Mouse (Mus musculus): ENCODE data around the gene Scgn. TPM values are rescaled to one million over a fixed set of nuclear protein-coding genes. Genes with fewer than 3 reads are reported as not detected.
A peak's percentile ranks its signal among the peaks of the same experiment; 100 is the strongest.

Scgn gene
- total and polyA plus RNA-seq, 2 experiments from 2014 or later, result 0.82 to 2.0 TPM

DNA sequence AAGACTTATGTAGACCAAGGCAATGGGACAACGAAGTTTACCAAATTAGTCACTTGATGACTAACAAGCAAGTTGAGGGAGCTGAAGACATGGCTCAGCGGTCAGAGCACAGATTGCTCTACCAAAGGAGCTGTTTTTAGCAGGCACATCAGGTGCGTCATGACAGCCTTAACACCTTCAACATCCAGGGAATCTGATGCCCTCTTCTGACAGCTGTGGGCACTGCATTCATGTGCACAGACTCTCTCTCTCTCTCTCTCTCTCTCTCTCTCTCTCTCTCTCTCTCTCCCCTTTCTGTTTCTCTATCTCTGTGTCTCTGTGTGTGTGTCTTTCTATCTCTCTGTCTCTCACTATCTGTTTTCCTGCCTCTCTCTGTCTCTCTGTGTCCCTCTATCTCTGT, 40.1 kb downstream of the Scgn start:
- H3K9me3 ChIP-seq (ENCODE audit: low read length), result no peaks in the 10 kb centered on the region
- H3K9ac ChIP-seq (replicated peaks; ENCODE audit: low read length, poor library complexity, severe bottlenecking), result no peak overlapping the region
- no peaks in the 10 kb centered on the region for H3K4me1 ChIP-seq (ENCODE audit: insufficient read depth, low read length)
- H3K27ac ChIP-seq (ENCODE audit: low read depth, low read length), result no peak overlapping the region
- DNase-seq (ENCODE audit: low spot score) (no peak), ATAC-seq (ENCODE audit: low FRiP score) (no peak)
- H3K4me3 ChIP-seq (ENCODE audit: low read depth, low read length), result no peak overlapping the region
- TF ChIP-seq CTCF (IDR thresholded peaks at IDR 0.05), result peak; percentile 34; the same call in 1 of the 2 replicates
- WGBS, result 79% methylated on average over 3 of the region's 3 CpGs
- no peak overlapping the region for H3K4me2 ChIP-seq (ENCODE audit: low read depth, low read length, poor library complexity, severe bottlenecking)
- no peaks in the 10 kb centered on the region for H3K27me3 ChIP-seq (ENCODE audit: insufficient read depth, low read length)
- H3K36me3 ChIP-seq (ENCODE audit: insufficient read depth, low read length), result no peaks in the 10 kb centered on the region

DNA sequence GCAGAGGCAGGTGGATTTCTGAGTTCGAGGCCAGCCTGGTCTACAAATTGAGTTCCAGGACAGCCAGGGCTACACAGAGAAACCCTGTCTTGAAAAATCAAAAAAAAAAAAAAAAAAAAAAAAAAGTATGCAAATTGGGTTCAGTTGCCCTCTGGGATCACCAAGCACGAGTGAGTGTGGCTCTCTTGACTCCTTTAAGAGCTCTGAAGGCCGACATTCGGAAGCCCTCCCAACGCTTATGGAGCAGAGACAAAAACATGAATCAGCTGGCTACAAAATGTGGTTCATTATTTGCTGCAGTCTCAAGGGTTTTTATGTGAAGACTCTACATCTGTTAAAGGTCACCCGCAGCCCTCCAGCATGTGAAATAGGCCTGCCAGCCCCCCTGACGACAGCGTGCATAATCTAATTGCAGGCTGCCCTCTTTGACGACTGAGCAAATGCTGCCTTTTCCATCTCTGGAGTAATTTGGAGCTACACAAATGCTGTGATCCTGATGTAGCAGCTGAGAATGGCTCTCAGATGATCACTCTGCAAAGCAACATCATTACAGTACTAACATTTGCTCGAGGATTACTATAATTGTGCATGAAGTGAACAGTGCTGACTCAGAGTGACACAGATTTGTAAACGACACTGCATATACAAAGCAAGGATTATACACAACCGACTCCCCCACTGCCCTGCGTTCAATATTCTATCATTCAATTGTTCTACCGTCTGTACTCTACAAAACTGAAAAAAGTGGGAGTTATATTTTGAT, 41.3 kb downstream of the Scgn start:
- H3K4me3 ChIP-seq (ENCODE audit: low read depth, low read length), result no peak overlapping the region
- H3K4me1 ChIP-seq (ENCODE audit: insufficient read depth, low read length), result no peaks in the 10 kb centered on the region
- ATAC-seq (ENCODE audit: low FRiP score) (no peak), DNase-seq (ENCODE audit: low spot score) (peak; percentile 71)
- H3K9me3 ChIP-seq (ENCODE audit: low read length), result no peaks in the 10 kb centered on the region
- no peaks in the 10 kb centered on the region for H3K27me3 ChIP-seq (ENCODE audit: insufficient read depth, low read length)
- H3K36me3 ChIP-seq (ENCODE audit: insufficient read depth, low read length), result no peaks in the 10 kb centered on the region
- no peak for TF ChIP-seq CTCF (IDR thresholded peaks at IDR 0.05)
- 20% methylated on average over 14 of the region's 14 CpGs for WGBS
- no peak overlapping the region for H3K4me2 ChIP-seq (ENCODE audit: low read depth, low read length, poor library complexity, severe bottlenecking)
- H3K27ac ChIP-seq (ENCODE audit: low read depth, low read length), result no peak overlapping the region
- no peak overlapping the region for H3K9ac ChIP-seq (replicated peaks; ENCODE audit: low read length, poor library complexity, severe bottlenecking)

DNA sequence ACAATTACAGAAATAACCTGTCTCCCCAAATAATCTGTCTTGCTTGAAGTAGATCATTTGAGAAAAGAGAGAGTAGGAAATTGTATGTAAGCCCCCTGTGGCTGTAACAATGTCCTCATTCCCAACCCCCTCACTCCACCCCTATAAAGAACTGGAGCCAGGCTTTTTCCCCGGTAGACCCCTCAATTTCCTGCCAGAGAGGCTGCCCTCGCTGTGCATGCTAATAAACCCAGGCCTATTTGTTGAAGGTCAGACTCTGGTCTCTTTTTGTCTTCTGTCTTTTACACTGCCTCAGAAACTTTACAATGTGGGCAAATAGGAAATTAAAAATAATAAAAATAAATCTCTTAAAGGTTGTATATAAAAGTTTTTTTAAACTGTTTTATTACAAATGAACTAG, 44.8 kb downstream of the Scgn start:
- TF ChIP-seq CTCF (IDR thresholded peaks at IDR 0.05), result no peak
- no peaks in the 10 kb centered on the region for H3K27me3 ChIP-seq (ENCODE audit: insufficient read depth, low read length)
- H3K9ac ChIP-seq (replicated peaks; ENCODE audit: low read length, poor library complexity, severe bottlenecking), result no peak overlapping the region
- no peak overlapping the region for H3K4me2 ChIP-seq (ENCODE audit: low read depth, low read length, poor library complexity, severe bottlenecking)
- no peak overlapping the region for H3K27ac ChIP-seq (ENCODE audit: low read depth, low read length)
- H3K4me3 ChIP-seq (ENCODE audit: low read depth, low read length), result no peak overlapping the region
- no peaks in the 10 kb centered on the region for H3K36me3 ChIP-seq (ENCODE audit: insufficient read depth, low read length)
- 33% methylated on average over 2 of the region's 2 CpGs for WGBS
- no peaks in the 10 kb centered on the region for H3K4me1 ChIP-seq (ENCODE audit: insufficient read depth, low read length)
- peak; percentile 24 for DNase-seq (ENCODE audit: low spot score)
- no peaks in the 10 kb centered on the region for H3K9me3 ChIP-seq (ENCODE audit: low read length)
- no peak for ATAC-seq (ENCODE audit: low FRiP score)

- TF ChIP-seq CTCF (IDR thresholded peaks at IDR 0.05), result peak; percentile 57
- H3K9ac ChIP-seq (replicated peaks; ENCODE audit: low read length, poor library complexity, severe bottlenecking), result no peak overlapping the region
- no peaks in the 10 kb centered on the region for H3K9me3 ChIP-seq (ENCODE audit: low read length)
- no peaks in the 10 kb centered on the region for H3K36me3 ChIP-seq (ENCODE audit: insufficient read depth, low read length)
- no peak overlapping the region for H3K4me2 ChIP-seq (ENCODE audit: low read depth, low read length, poor library complexity, severe bottlenecking)
- no peaks in the 10 kb centered on the region for H3K4me1 ChIP-seq (ENCODE audit: insufficient read depth, low read length)
- no peaks in the 10 kb centered on the region for H3K27me3 ChIP-seq (ENCODE audit: insufficient read depth, low read length)
- WGBS, result 71% methylated on average over 2 of the region's 2 CpGs
- H3K27ac ChIP-seq (ENCODE audit: low read depth, low read length), result no peak overlapping the region
- no peak for ATAC-seq (ENCODE audit: low FRiP score)
- peak; percentile 19 for DNase-seq (ENCODE audit: low spot score)
- no peak overlapping the region for H3K4me3 ChIP-seq (ENCODE audit: low read depth, low read length)
Measured at GRCm38 (mm10) chr13:23942861-23943260, 48.2 kb downstream of the Scgn start.

DNA sequence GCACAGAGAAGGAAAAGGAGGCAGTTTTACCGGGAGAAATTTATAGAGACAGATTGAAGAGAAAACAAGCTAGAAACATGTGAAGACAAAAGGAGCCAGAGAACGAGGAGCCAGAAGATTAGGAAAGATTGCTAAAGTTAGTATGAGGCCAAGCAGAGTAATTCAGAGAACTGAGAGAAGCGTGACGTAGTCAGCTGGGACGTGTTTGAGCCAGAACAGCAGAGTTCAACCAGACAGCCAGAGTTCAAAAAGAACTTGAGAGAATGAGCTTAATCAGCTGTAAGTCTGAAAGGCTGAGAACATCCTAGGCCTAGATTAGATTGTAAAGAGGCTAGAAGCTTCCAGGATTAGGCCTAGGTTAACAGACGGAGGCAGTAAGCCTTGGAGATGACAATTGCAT, 50.7 kb downstream of the Scgn start:
- Histone ChIP-seq H3K27ac (ENCODE audit: low read depth, low read length) (no peak overlapping the region), H3K4me3 (ENCODE audit: low read depth, low read length) (no peak overlapping the region), H3K9ac (replicated peaks; ENCODE audit: low read length, poor library complexity, severe bottlenecking) (no peak overlapping the region), H3K4me1 (ENCODE audit: insufficient read depth, low read length) (no peaks in the 10 kb centered on the region), H3K27me3 (ENCODE audit: insufficient read depth, low read length) (no peaks in the 10 kb centered on the region), H3K36me3 (ENCODE audit: insufficient read depth, low read length) (no peaks in the 10 kb centered on the region), H3K4me2 (ENCODE audit: low read depth, low read length, poor library complexity, severe bottlenecking) (no peak overlapping the region), H3K9me3 (ENCODE audit: low read length) (no peaks in the 10 kb centered on the region)
- no peak for DNase-seq (ENCODE audit: low spot score)
- no peak for TF ChIP-seq CTCF (IDR thresholded peaks at IDR 0.05)
- WGBS, result 53% methylated on average over 6 of the region's 6 CpGs
- no peak for ATAC-seq (ENCODE audit: low FRiP score)

GRCm38 (mm10) chr13:23938699-23939098, 52.3 kb downstream of the Scgn start:
- 69% methylated on average over 1 of the region's 1 CpGs for WGBS
- Histone ChIP-seq H3K4me3 (ENCODE audit: low read depth, low read length) (no peak overlapping the region), H3K9me3 (ENCODE audit: low read length) (no peaks in the 10 kb centered on the region), H3K4me2 (ENCODE audit: low read depth, low read length, poor library complexity, severe bottlenecking) (no peak overlapping the region), H3K27me3 (ENCODE audit: insufficient read depth, low read length) (no peaks in the 10 kb centered on the region), H3K9ac (replicated peaks; ENCODE audit: low read length, poor library complexity, severe bottlenecking) (no peak overlapping the region), H3K27ac (ENCODE audit: low read depth, low read length) (no peak overlapping the region), H3K36me3 (ENCODE audit: insufficient read depth, low read length) (no peaks in the 10 kb centered on the region), H3K4me1 (ENCODE audit: insufficient read depth, low read length) (no peaks in the 10 kb centered on the region)
- DNase-seq (ENCODE audit: low spot score) (peak; percentile 47), ATAC-seq (ENCODE audit: low FRiP score) (no peak)
- no peak for TF ChIP-seq CTCF (IDR thresholded peaks at IDR 0.05)

Measured in midbrain, postnatal 0 days (tissue).